Mouse (Mus musculus) midbrain, postnatal 0 days (tissue): ENCODE results near the gene Trio. TPM values are rescaled to one million over a fixed set of nuclear protein-coding genes. Genes with fewer than 3 reads are reported as not detected.
A peak's percentile ranks its signal among the peaks of the same experiment; 100 is the strongest.

Experiments
- ATAC-seq: fragments of 200-750 bp; cut with Nextera tagmentation; 2 replicates; pipeline ENCODE4 v1.8.0; 2017; ENCODE audit warnings: moderate number of reproducible peaks, mild to moderate bottlenecking, moderate TSS enrichment, moderate library complexity; ENCODE audit not compliant: low FRiP score
- DNase-seq: peaks from one replicate; pipeline ENCODE4 v3.0.0-alpha.2; 2015; ENCODE audit warnings: low spot score
- H3K27ac ChIP-seq: fragments of 300-500 bp; sonication (generic); 2 replicates; pipeline ENCODE4 v1.5.1; 2014; ENCODE audit warnings: low read depth, mild to moderate bottlenecking, low read length, mixed read lengths
- H3K27me3 ChIP-seq: fragments of 300-500 bp; sonication (generic); 2 replicates; pipeline ENCODE4 v1.6.1; 2014; ENCODE audit warnings: low read length, control low read depth, mixed read lengths; ENCODE audit not compliant: insufficient read depth
- H3K36me3 ChIP-seq: fragments of 300-500 bp; sonication (generic); 2 replicates; pipeline ENCODE4 v1.6.1; 2014; ENCODE audit warnings: low read length, control low read depth, mixed read lengths; ENCODE audit not compliant: insufficient read depth
- H3K4me1 ChIP-seq: fragments of 300-500 bp; sonication (generic); 2 replicates; pipeline ENCODE4 v1.6.1; 2014; ENCODE audit warnings: mild to moderate bottlenecking, control low read depth, antibody characterized with exemption, low read length, mixed read lengths; ENCODE audit not compliant: insufficient read depth
- H3K4me2 ChIP-seq: fragments of 300-500 bp; sonication (generic); 2 replicates; pipeline ENCODE4 v1.6.1; 2014; ENCODE audit warnings: low read depth, mild to moderate bottlenecking, low read length, mixed read lengths; ENCODE audit not compliant: poor library complexity, severe bottlenecking
- H3K4me3 ChIP-seq: fragments of 300-500 bp; sonication (generic); 2 replicates; pipeline ENCODE4 v1.5.1; 2014; ENCODE audit warnings: low read depth, mild to moderate bottlenecking, low read length, moderate library complexity
- H3K9ac ChIP-seq: fragments of 300-500 bp; sonication (generic); replicated peaks from 2 replicates; pipeline ENCODE4 v1.6.1; 2014; ENCODE audit warnings: mild to moderate bottlenecking, low read length, moderate library complexity, mixed read lengths; ENCODE audit not compliant: poor library complexity, severe bottlenecking
- H3K9me3 ChIP-seq: fragments of 300-500 bp; sonication (generic); 2 replicates; pipeline ENCODE4 v1.6.1; 2016; ENCODE audit warnings: low read length, control low read depth
- CTCF ChIP-seq: IDR thresholded peaks from 2 replicates; pipeline ENCODE4 v1.5.1; 2016; ENCODE audit warnings: antibody characterized with exemption, mild to moderate bottlenecking
- WGBS: fragments of 180-500 bp; shearing (Covaris S2); extraction: QIAGEN DNeasy Blood & Tissue Kit; methylation state at CpG from one replicate; pipeline ENCODE4 v1.1.7; 2014; 5-methylcytosine and 5-hydroxymethylcytosine counted together
- polyA plus RNA-seq: library from polyadenylated mRNA; unstranded; fragments of >200 nt; fragmentation: Nextera tagmentation; extraction: Ambion mirVana; gene quantifications from 2 replicates; pipeline ENCODE4 v1.2.1, GENCODE M21; 2015
- total RNA-seq: library from RNA; depleted of rRNA; stranded (reverse); fragments of >200 nt; gene quantifications from 2 replicates; pipeline ENCODE4 v1.2.3, GENCODE M21; 2014

Gene Trio
- total and polyA plus RNA-seq, 2 experiments from 2014 or later, result 23.3 to 213 TPM

GRCm38 (mm10) chr15:27788122-27788759 lies 237.4 kb downstream of the Trio start:
- TF ChIP-seq CTCF, result no peak
- peak; percentile 67 for DNase-seq
- Histone ChIP-seq H3K4me2 (peak overlapping the region; percentile 38), H3K27me3 (no peaks in the 10 kb centered on the region), H3K9me3 (no peaks in the 10 kb centered on the region), H3K4me3 (peak overlapping the region; percentile 28), H3K4me1 (peaks cover 14% of the 10 kb centered on the region), H3K36me3 (no peaks in the 10 kb centered on the region), H3K9ac (peak overlapping the region; percentile 52), H3K27ac (peak overlapping the region; percentile 77)
- ATAC-seq, result peak; percentile 34
- WGBS, result 6% methylated on average over 17 of the region's 17 CpGs

- Histone ChIP-seq H3K4me3 (peak overlapping the region; percentile 28; the same call in 1 of the 2 replicates), H3K4me1 (peaks cover 13% of the 10 kb centered on the region), H3K9ac (0 out of 2 replicates have a peak overlapping the region, but pooled peaks have one; percentile 3), H3K27ac (peak overlapping the region; percentile 77), H3K9me3 (no peaks in the 10 kb centered on the region), H3K4me2 (peak overlapping the region; percentile 38), H3K36me3 (no peaks in the 10 kb centered on the region), H3K27me3 (no peaks in the 10 kb centered on the region)
- ATAC-seq (no peak), DNase-seq (no peak)
- no peak for TF ChIP-seq CTCF
- 74% methylated on average over 4 of the region's 4 CpGs for WGBS
Measured at GRCm38 (mm10) chr15:27787151-27787550, 238.5 kb downstream of the Trio start.

DNA sequence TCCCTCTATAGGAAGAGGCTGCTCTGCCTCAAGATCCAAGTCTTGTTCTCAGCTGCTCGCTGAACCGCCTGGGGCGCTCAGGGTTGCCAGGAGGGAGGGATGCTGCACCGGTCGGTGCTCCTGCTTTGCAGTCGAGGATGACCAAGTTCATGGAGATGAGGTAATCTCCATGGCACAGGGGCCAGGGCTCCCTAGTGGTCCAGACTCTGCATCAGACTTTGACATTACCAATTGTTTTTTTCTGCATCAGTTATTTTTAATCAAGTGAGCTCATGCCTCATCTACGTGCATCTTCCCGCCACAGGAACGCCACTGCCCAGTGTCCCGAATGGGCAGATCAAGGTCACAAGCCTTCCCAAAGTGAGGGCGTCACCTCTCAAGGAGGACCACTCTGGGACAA lies 239.2 kb downstream of the Trio start:
- ATAC-seq (no peak), DNase-seq (no peak)
- Histone ChIP-seq H3K27me3 (no peaks in the 10 kb centered on the region), H3K4me1 (peaks cover 13% of the 10 kb centered on the region), H3K27ac (peak overlapping the region; percentile 8), H3K4me3 (peak overlapping the region; percentile 28; the same call in 1 of the 2 replicates), H3K9me3 (no peaks in the 10 kb centered on the region), H3K9ac (no peak overlapping the region), H3K36me3 (no peaks in the 10 kb centered on the region), H3K4me2 (peak overlapping the region; percentile 38; the same call in 1 of the 2 replicates)
- TF ChIP-seq CTCF, result no peak
- WGBS, result 57% methylated on average over 11 of the region's 11 CpGs

DNA sequence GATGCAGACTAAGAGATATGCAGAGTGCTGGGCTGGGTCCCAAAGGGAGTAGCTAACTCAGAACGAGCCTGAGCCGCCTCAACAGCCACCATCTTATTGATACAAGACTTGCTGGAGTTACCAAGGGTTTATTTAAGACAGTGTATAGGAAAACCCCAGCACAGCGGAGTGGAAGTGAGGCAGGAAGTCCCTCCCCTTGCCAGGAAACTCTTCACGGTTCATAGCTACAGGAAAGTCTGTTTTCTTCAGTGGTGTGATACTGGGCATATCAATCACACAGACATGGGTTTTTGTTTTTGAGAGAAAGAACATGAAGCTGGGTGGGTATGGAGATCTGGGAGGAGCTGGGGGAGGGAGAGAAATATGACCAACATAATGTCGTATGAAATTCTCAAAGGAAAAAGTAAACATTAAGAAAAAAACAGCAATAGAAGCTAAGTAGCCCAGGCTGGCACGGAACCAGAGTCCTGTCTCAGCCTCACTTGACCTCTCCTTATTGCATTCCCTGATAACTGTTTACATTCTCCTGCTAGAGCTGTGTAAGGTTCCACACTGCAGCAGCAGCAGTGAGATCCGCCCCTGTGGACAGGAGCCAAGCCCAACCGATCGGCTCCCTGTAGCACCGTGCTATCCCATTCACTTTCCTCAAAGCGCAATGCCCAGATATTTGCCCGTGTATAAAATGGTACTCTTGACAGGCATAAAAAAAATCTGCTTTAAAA lies 240.2 kb downstream of the Trio start:
- ATAC-seq (no peak), DNase-seq (no peak)
- no peak overlapping the region for H3K9ac ChIP-seq
- H3K27me3 ChIP-seq, result no peaks in the 10 kb centered on the region
- no peak for TF ChIP-seq CTCF
- peak overlapping the region; percentile 0; the same call in 1 of the 2 replicates for H3K4me3 ChIP-seq
- H3K36me3 ChIP-seq, result no peaks in the 10 kb centered on the region
- peak overlapping the region; percentile 43 for H3K27ac ChIP-seq
- no peaks in the 10 kb centered on the region for H3K9me3 ChIP-seq
- WGBS, result 56% methylated on average over 12 of the region's 12 CpGs
- H3K4me1 ChIP-seq, result peaks cover 20% of the 10 kb centered on the region
- H3K4me2 ChIP-seq, result peak overlapping the region; percentile 22; the same call in 1 of the 2 replicates

- Histone ChIP-seq H3K9me3 (no peaks in the 10 kb centered on the region), H3K27me3 (no peaks in the 10 kb centered on the region), H3K36me3 (no peaks in the 10 kb centered on the region), H3K4me1 (peaks cover 26% of the 10 kb centered on the region), H3K9ac (0 out of 2 replicates have a peak overlapping the region, but pooled peaks have one; percentile 13), H3K4me2 (peak overlapping the region; percentile 22), H3K27ac (peak overlapping the region; percentile 71), H3K4me3 (no peak overlapping the region)
- DNase-seq, result peak; percentile 43
- no peak for ATAC-seq
- WGBS, result 22% methylated on average over 10 of the region's 10 CpGs
- TF ChIP-seq CTCF, result no peak
Measured at GRCm38 (mm10) chr15:27784126-27784563, 241.5 kb downstream of the Trio start.
